Mouse (Mus musculus) heart, adult 18-20 months (tissue): Measurements from ENCODE around the gene Trim17. TPM values are rescaled to one million over a fixed set of nuclear protein-coding genes. Genes with fewer than 3 reads are reported as not detected.

Source experiments
- DNase-seq, 2 experiments: peaks; one replicate each; pipeline ENCODE4 v3.0.0; 2021 to 2022; ENCODE audit warnings: mixed read lengths in 1 of 2
- total RNA-seq, 2 experiments: library from RNA; stranded (reverse); gene quantifications; 2 replicates each; pipeline ENCODE4 v1.2.3; 2021

The Trim17 gene
- total RNA-seq, 2 experiments from 2014 or later, result 0.12 TPM; not detected in 1

GRCm38 (mm10) chr11:58969027-58969426, 14.5 kb downstream of the Trim17 start:
- no peak for DNase-seq

DNA sequence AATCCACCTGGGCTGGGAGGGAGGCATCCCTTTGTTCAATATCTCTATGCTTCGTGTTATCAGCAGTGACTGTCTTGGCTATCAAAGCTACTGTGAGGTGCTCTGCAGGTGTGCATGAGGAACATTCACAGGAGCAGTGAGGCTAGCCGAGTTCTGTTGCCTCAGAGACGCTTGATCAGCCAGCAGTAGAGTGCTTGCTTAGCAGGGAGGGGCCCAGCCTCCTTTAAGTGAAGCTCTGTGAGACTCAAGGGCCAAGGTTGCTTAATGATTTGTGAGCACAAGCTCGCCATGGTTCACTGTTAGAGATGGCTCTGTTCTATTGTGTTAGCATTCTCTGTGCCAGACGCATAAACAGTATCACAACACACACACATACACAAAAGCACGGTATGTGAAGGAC, 15.2 kb downstream of the Trim17 start:
- no peak for DNase-seq

DNA sequence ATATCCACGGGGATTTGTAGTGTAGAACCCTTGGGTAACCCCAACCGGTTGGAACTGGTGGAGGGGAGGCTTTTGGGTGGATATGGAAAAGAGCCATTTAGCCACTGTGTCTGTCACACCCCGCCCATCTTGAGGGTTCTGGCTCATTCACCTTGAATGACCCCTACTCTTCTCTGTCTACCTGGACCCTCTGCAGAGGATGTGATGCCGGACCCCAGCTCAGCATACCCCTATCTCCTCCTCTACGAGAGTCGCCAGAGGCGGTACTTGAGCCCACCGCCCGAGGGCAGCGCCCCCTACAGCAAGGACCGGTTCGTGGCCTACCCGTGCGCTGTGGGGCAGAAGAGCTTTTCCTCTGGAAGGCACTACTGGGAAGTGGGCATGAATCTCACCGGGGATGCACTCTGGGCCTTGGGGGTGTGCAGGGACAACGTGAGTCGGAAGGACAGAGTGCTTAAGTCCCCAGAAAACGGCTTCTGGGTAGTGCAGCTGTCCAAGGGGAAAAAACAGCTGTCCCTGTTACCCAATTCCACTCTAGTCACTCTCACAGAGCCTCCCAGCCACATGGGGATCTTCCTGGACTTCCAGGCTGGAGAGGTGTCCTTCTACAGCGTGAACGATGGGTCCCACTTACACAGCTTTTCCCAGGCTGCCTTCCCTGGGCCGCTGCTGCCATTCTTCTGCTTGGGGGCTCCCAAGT, 16.5 kb downstream of the Trim17 start:
- no peak for DNase-seq

DNA sequence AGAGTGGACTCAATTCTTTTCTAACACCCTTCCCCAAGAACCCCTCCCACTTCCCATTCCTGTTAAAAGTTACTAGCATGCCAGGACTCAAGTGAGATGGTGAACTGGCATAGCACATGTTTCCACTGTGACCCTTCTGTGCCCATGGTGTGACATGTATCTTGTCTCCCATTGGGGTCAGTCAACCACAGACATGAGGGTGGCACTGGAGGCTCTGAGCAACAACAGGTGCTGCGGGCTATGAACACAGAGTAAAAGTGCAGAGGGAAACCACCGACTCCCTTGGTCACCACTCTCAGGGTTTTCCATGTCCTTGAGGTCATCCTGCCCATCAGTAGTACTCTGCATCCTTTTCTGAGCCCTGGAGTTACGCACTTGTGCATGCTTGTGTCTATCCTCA, 17.3 kb downstream of the Trim17 start:
- DNase-seq, result no peak

DNA sequence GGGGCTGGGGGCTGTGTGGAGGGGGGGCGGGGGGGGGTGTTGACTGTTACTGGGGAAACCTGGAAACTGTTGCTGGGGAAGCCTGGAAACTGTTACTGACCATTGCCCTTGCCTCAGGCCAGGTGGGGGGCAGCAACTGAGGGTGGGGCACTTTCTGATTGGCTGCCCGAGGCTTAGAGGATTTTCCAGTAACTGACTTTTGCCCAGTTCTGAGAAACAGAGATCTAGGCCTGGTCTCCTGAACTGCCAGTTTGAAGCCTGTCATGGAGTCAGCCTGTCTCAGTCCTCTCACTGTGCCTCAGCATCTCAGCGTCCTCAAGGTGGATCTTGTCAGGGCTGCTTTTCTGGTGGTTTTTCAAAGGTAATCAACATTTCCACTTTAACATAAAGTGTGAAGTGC, 19.9 kb downstream of the Trim17 start:
- DNase-seq, result no peak

DNA sequence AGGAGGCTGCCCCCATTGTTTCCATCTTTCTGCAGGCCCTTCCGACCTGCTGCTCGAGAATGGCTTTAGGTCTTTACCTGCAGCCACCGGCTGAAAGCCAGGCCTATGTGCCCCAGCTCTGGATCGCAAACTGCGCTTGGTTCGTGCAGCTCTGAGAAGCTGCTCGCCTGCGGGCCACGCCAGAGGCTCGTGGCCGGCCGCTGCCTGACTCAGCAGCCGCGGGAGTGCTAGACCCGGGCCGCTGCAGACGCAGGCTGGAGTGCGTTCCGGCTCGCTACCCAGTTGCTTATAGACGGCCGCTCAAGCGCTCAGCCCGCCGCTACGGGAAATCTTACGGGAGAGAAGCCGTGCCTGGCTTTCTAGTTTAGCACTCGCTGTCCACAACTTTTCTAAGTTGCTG, 22.7 kb downstream of the Trim17 start:
- no peak for DNase-seq

DNA sequence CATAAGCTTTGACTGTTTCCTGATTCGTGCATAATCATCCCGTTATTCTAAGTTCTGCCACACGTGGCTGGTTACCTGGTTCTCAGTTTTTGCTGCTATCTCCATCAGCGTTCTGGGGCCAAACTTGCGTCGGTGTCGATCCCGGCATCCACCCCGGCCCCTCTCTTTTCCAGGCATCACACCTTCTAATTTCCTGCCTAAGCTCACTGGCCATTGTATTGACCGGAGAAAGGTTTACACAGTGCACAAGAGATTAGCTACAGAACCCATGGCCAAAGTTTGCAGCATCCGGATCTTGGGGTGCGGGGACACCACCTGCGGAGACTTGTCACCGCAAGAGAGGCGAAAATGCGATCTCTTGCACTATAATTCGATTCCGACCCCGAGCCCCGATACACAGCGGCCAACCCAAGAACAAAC, 23.1 kb downstream of the Trim17 start:
- DNase-seq, result no peak

- peak; percentile 72 to 76 for DNase-seq
These were observed 23.7 kb downstream of the Trim17 start, which contains the start of gene Trim11 for GRCm38 (mm10) chr11:58978027-58978705. Gene Trim11 (plus strand): TSS chr11:58978093.

- no peak for DNase-seq
These were observed 24.2 kb downstream of the Trim17 start for GRCm38 (mm10) chr11:58978706-58979030.

DNA sequence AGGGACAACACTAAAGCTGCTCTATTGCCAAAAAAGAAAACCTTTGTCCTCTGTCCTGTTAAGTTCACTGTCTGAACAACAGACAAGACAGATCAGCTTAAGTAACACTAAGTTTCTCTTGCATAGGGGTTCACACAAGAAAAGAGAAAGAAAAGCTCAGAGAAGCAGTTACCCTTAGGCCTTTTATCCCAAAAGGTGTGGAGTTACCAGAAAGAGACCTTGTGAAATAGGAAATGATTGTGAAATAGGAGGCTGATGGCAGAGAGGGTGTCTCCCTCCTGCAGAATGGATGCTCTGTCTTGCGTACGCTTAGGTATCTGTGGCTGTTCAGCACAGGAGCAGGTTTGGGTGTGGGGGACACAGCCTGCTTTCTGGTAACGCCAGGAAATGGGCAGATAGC, 24.7 kb downstream of the Trim17 start:
- no peak for DNase-seq

- DNase-seq, result peak in 1 of 2 experiments; percentile 57
These were observed 25.2 kb downstream of the Trim17 start for GRCm38 (mm10) chr11:58979661-58980060.

DNA sequence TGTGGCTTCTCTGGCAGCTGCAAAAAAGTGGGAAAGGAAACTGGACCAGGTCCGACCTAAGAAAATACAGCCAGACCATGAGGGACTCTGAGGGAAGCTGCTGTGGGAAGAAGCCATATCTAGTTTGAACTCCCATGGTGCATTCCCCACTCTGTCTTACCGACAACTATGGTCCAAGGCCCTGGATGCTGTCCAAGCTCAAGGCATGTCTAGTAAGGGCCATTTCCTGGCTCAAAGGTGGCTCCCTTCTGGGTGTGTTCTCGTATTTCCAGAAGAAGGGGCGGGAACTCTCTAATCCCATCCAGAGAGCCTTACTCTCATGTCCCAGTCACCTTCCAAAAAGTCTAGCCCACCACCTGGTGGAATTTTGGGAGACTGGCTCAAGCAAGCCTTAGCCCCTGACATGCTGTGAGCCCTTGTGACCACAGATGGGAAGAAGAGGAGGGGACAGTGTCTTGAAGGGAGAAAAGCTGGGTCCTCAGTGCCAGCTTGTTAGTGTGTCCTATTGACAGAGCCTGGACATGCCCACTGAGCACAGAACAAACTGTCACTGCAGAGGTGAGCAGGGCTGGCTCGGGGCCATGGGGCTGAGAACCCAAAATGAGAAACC, 26.0 kb downstream of the Trim17 start:
- peak in 1 of 2 experiments; percentile 51 for DNase-seq

- DNase-seq, result peak; percentile 78 to 86
These were observed 27.3 kb downstream of the Trim17 start for GRCm38 (mm10) chr11:58981541-58982447.

- no peak for DNase-seq
These were observed 28.1 kb downstream of the Trim17 start for GRCm38 (mm10) chr11:58982471-58983097.

GRCm38 (mm10) chr11:58983691-58984341, 29.3 kb downstream of the Trim17 start:
- DNase-seq, result no peak

- no peak for DNase-seq
These were observed 30.2 kb downstream of the Trim17 start for GRCm38 (mm10) chr11:58984657-58985056.

GRCm38 (mm10) chr11:58985299-58985917, 30.9 kb downstream of the Trim17 start:
- DNase-seq, result no peak

DNA sequence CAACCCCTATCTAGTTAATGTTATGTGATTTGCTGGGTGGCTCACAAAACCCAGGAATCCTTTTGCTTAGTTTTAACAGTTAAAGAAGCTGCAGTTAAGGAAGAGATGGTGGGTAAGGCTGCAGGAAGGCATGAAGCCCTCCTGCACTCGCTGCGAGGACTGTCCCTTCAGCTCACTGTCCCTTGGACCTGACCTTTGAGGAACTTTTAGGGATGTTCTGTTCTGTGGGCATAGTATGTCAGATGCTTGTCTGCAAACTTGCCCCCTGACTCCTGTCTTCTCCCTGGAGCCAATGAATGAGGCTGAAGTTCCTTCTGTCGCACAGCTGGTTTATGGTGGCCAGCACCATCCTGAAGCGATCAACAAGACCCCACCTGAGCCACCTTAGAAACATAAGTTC, 34.7 kb downstream of the Trim17 start:
- no peak for DNase-seq

- DNase-seq, result no peak
These were observed 35.7 kb downstream of the Trim17 start for GRCm38 (mm10) chr11:58990141-58990540.

GRCm38 (mm10) chr11:58990794-58991193, 36.3 kb downstream of the Trim17 start:
- DNase-seq, result peak; percentile 64 to 73

DNA sequence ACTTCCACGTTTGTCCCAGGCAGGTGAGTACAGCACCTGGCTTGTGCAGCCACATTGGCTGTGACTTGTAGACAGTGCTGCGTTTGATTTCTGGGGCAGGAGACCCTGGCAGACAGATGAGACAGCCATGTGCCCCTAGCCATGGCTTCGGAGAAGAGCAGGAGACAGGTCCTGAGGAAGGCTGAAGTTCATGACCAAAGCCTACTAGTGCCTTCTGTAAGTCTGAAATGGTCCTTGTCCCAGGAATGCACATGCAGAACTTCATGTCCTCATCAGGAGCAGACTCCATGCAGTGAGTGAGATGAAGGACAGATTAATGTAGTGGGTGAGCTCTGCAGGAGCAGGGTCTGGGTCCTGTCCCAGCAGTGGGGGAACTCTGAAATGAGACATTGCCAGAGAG, 37.4 kb downstream of the Trim17 start:
- no peak for DNase-seq
